Mouse (Mus musculus) G1E-ER4 (cell line): ENCODE data around the gene Bbs4. TPM values are rescaled to one million over a fixed set of nuclear protein-coding genes. Genes with fewer than 3 reads are reported as not detected.

Experiments
- GATA1 ChIP-seq: IDR thresholded peaks from one replicate; pipeline ENCODE4 v1.8.0; 2012; ENCODE audit warnings: low read length, inconsistent platforms
- polyA plus RNA-seq: library from polyadenylated mRNA; stranded (reverse); fragments of >175 nt; gene quantifications from 2 replicates; pipeline ENCODE4 v1.2.3, GENCODE M21; 2012

The Bbs4 gene
- polyA plus RNA-seq, 1 experiment = 0.30 TPM

GRCm38 (mm10) chr9:59278199-59278598, 75.1 kb downstream of the Bbs4 start:
- TF ChIP-seq GATA1 = no peak

- TF ChIP-seq GATA1 = no peak
Measured at GRCm38 (mm10) chr9:59274846-59275455, 78.4 kb downstream of the Bbs4 start.

DNA sequence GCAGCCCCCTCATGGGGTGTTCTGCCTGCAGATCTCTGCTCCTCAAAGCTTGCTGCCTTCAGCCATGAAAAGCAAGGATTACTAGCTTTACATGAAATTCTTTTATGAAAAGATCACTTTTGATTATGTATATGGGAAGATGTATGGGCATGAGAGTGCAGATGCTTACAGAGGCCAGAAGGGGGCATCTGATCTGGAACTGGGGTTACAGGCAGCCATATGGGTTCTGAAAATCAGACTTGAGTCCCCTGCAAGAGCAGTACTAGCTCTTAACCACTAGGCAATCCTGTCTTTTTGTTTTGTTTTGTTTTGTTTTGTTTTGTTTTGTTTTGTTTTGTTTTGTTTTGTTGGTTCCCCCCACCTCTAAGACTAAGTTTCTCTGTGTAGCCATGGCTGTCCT, 80.1 kb downstream of the Bbs4 start:
- TF ChIP-seq GATA1 = no peak

Other genes with a start within 250 kb of the Bbs4 start
- 5.7 and 6.3 TPM in 2 replicates for gene Adpgk, start 62.0 kb downstream of the Bbs4 start, polyA plus RNA-seq
- gene Arih1, start 133.1 kb upstream of the Bbs4 start, polyA plus RNA-seq = 53.2 and 61.7 TPM in 2 replicates
- gene Hexa, start 186.0 kb upstream of the Bbs4 start, polyA plus RNA-seq = not detected in 2 replicates
- not detected in 2 replicates for gene Tmem202, start 186.3 kb upstream of the Bbs4 start, polyA plus RNA-seq
- gene Celf6, start 224.4 kb upstream of the Bbs4 start, polyA plus RNA-seq = not detected in 2 replicates